Mouse (Mus musculus) cortical plate, adult 2 months (tissue): ENCODE data around the gene Naip5.
"Not testable (repeated sequence)": the region's sequence is repeated elsewhere in the genome, so short reads cannot be mapped to it uniquely, and the experiment has no call there.

Experiments
- CTCF ChIP-seq: fragments of 200-500 bp; IDR thresholded peaks from 2 replicates; pipeline ENCODE4 v1.5.1; 2011; ENCODE audit warnings: mild to moderate bottlenecking, control low read depth, low read length; ENCODE audit not compliant: insufficient read depth; ENCODE audit errors: extremely low read depth
- POLR2A ChIP-seq: fragments of 200-500 bp; IDR thresholded peaks from 2 replicates; pipeline ENCODE4 v1.6.1; 2011; ENCODE audit warnings: mild to moderate bottlenecking, low read length, control low read depth; ENCODE audit not compliant: insufficient read depth; ENCODE audit errors: extremely low read depth

- not testable (repeated sequence) for TF ChIP-seq POLR2A, CTCF
Measured at GRCm38 (mm10) chr13:100201659-100202333, 44.3 kb downstream of the Naip5 start, which contains the start of gene Naip2.
